Mouse (Mus musculus): Measurements from ENCODE around the gene Slc24a4.
"Not testable (repeated sequence)": the region's sequence is repeated elsewhere in the genome, so short reads cannot be mapped to it uniquely, and the experiment has no call there.

Slc24a4 gene

DNA sequence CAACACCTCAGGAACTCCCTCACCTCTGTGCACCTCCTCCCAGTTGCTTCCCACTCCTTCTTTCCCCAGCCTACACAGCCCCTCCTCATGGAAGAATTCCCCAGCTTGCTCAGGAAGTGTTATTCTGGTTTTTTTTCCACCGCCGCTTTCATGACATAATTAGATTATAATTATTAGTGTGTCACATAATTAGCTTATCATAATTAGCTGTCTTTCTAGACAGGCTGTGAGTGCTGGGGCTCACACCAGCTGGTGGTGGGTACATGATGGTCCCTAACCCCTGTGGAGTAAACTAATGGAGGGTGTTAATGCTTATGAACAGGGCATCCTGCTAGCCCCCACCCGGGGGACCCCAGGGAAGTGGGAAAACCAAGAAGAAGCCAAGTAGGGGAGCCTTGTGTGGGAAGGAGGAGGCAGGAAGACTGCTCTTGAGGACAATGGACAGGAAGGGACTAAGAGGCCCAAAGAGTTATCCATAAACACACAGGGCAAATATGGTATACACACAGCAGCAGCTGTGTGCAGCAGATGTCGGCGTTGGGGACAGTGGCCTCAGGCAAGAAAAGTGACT, 38.2 kb downstream of the Slc24a4 start:
- no peak for DNase-seq

DNA sequence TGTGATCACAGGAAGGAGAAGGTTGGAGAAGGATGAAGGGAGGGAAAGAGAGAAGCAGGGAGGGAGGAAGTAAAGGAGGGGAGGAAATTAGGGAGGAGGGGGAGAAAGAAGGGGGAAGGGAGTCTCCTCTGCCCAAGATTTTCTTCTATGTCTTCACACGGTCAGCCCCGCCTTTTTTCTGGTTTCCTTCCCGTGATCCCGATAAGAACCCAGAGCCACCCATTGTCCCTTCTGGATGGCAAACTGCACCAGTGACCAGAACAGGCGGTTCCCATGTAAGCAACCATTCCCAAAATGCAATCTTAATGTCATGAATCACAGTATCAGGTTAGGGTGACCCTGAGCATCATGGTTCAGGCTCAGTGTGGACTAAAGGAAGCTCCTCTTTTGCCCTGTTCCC, 38.8 kb downstream of the Slc24a4 start:
- DNase-seq = no peak

DNA sequence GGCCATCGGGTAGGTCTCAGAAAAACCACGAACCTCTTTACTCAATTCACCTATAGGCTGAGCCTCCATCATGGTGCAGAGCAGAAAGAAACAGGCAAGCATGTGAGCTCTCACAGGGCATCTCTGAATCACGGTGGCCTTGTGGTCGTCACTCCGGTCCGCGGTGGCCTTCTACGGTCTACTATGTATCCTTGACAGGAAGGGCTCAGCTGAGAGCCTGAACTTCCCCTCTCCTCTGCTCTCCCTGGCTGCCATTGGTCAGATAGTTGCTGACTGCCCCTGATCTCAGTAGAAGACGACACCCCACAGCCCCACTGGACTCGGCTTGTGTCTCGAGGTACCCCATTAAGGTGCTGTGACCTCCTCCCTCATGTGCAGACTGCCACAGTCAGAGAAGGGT, 44.2 kb downstream of the Slc24a4 start:
- no peak for DNase-seq

DNA sequence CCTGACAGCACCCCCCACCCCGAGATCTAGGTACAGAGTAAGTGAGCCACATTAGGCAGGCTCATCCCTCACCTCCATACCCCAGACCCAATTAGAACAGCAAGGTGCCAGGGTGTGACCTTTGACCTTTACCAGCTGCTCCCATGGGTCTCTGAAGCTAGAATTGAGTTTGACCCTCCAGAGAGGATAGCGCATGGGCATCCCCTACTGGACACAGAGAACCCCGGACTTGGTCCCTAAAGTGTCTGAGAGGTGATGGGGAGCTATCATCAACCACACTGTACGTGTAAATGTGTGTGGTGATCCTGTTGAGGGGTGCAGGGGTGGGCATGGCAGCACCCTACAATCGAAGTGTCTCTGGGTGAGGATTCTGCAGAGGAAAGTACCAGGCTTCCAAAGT, 44.8 kb downstream of the Slc24a4 start:
- DNase-seq = no peak

DNA sequence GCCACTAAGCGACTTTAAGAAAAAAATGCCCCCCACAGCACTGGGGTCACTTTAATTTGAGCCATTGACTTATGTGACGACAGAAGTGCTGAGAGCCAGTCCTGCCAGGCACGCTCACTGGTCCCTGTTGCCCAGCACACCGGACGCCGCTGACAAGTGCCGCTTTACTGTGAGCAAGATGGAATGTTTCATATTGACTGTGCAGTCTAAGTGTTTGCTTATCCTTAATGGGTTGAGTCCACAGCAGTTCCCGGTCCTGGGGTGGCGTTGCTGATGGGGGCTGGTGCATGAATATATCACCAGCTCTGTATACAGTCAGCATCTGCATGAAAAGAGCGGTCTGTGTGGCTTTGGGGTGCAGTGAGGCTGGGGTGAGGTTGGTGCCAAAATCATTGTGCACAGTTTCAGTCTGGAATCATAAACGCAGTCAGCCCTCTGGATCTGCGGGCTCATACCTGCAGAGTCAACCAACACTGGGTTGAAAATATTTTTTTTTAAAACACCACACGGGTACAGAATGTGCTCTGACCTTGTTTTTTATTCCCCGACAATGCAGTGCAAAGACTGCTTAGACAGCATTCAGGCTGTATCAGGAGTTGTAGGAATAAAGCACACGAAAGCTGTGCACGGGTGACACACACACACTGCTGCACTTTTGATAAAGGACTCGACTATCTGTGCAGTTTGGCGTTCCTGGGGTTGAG, 52.0 kb downstream of the Slc24a4 start:
- DNase-seq = no peak

DNA sequence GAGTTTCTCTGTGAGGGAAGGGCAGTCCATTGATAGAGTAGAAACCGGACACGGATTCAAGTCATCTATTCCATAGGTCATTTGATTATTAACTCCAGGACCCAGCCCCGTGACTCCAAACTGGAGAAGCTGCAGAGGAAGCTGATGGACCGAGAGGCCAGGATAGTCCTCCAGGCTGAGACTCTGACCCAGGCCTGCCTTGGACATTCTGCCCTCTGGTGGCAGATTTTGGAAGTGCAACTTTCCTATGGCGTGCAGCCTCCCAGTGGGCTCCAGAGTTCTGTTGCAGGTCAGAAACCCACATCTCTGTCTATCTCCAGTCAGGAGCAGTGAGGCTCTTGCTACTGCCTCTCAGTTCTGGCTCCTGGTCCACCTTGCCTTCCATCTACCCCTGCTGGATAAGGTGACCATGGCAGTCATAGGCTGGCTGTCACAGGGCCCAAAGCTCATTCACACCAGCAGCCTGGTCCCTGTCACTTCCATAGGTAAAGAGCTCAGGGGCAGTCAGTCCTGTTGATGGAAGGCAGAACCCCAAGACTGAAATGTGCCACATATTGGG, 53.3 kb downstream of the Slc24a4 start:
- DNase-seq = peak; percentile 65 to 80

DNA sequence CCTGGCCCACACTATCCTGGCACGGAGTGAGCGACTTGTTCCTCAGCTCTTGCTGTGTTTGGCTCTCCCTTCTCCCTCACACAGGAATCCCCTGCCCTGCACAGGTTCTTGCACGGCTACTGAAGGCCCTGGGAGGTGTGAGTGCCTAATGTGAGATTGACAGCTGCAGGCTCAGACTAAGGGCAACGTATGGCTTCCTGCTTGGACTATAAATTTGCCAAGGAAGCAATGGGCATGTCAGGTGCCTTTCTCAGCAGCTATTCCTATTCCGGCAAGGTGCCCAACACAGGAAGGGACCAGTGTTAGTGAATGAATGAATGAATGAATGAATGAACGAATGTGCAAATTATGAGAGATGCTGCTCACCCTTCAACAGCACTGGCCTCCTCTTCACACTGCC, 54.1 kb downstream of the Slc24a4 start:
- peak; percentile 33 to 34 for DNase-seq

DNA sequence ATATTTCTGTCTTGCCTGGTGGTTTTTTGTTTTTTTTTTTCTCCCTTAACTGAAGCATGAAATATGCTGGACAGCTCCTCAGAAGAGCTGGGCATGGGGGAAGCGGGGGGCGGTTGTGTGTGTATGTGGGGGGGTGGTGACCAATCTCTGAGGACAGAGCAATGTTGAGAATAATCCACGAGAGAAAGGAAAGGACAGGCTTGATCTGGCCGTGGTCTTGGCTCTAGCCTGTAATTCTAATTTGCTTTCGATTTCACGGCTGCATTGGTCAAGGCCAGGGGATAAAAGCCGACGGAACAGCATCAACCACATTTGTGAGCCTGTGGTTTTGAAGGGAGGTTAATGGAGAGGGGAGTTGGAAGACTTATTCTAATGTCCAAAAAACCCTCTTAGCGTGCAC, 54.7 kb downstream of the Slc24a4 start:
- DNase-seq = no peak

DNA sequence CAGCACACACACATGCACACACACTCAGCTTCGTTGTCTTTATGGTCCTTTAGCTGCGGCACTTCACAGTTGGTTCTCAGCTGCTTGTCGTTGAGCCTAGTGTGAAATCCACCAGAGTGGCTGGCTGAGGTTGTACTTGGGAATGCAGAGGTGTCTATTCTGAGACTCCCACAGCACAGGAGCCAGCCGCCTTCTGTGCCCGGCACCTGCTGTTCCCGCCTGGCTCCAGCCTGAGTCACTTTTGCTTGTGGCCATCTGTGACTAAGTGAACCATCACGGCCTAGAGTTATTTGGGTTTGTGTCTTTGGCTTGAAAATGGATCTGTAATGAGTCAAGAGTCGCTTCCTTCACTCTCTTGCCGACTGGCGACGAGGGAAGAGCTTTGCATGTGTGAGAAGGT, 62.3 kb downstream of the Slc24a4 start:
- DNase-seq = peak; percentile 71 to 78

DNA sequence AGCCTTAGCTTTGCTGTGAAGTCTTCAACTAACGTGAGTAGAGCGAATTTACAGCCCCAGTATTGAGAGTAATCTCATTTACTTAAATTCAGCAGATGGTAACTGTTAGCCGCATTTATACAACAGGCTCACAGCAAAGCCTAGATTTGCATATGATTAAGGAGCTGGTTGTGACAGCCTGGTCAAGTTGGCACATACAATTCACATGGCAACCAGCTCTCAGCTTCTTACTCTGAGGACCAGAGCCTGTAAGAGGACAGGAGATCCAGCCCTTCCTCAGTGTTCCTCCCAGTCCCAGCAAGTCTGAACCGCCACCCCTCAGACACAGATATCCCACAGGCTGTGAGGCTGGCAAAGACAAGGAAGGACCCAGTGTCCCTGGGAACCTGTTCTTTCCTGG, 73.0 kb downstream of the Slc24a4 start:
- no peak for DNase-seq

DNA sequence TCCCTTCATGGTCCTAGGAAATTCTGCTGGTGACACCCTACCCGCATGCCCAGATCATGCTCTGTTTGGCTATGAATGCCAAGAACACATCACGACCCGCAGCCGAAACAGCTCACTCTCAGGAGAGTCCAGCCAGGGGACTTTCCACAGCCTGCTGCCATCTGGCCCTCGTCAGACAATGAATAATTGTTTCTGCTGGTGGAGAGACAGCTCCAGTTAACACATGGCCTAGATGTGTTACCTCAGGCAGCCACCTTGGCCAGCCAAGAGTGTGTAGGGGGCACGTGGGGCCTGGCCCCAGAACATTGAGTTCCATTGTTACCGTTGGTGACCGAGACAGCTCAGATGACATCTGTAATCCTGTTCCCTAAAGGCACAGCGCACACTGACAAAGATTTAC, 74.4 kb downstream of the Slc24a4 start:
- DNase-seq = peak; percentile 50 to 58

DNA sequence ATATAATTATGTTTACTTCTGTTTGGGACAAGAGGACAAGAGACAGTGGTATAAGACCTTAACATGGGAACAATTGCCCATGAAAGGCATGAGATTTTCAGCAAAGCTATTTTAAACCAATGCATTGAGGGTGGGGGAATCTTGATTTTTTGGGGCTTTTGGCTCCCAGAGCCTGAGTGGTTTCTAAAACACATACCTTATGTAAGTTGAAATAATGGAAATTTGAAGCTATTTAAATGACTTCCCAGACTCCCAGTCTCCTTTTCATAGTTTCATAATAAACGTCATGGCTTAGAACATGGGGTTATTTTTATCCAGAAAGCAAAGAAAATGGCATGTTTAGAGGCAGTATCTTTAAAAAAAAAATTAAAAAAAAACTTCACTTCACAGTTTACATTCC, 77.9 kb downstream of the Slc24a4 start:
- no peak for DNase-seq

DNA sequence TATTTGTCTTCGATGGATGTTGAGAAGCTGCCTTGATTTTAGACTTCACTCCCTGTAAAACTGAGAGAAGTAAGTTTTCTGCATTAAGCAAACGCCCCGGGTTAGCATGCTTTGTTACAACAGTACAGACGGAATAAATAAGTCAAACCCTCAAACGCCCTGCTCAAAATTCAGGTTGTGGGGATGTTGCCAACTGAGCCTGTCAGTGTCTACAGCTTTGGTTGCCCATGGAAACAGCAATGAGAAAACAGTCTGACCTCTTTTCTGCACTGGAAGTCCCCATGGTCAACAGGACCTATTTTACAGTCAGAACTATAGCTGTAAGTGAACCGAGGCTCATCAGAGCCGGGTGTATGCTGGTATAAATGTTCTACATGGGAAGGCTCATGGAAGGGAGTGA, 78.7 kb downstream of the Slc24a4 start:
- DNase-seq = no peak

DNA sequence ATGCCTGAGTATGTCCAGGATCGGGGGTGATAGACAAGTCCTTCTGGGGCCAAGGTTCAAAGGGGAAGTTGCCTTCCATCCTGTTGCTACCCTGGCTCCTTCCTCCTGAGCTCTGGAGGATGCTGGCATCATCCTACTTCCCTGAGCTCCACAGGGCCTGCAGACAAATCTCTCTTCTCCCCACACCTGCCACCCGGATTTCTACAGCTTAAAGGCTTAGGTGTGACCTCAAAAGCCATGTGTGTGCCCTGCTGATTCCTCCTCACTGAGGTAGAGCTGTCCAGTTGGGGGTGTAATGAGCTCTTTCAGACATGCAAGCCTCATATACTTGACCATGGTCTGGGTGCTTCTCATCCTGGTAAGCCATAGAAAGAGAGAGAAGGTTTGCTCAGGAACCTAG, 82.3 kb downstream of the Slc24a4 start:
- peak in 1 of 2 experiments; percentile 20 for DNase-seq

DNA sequence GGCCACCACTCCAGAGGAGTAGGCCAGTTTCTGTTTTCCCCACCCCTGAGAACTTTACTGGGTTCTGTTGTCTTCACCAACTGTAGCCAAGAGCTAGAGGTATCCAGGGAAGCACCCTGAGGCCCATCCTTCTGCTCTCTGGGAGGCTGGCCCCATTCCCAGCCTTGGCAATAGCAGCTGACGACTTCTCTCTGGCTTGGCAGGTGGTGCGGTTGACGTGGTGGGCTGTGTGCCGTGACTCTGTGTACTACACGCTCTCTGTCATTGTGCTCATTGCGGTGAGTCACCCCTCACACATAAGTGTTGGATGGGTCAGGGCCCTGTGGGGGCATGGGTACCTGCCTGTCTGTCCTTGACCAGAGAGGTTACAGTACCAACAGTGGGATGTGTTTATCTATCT, 94.9 kb downstream of the Slc24a4 start:
- peak; percentile 83 to 88 for DNase-seq

DNA sequence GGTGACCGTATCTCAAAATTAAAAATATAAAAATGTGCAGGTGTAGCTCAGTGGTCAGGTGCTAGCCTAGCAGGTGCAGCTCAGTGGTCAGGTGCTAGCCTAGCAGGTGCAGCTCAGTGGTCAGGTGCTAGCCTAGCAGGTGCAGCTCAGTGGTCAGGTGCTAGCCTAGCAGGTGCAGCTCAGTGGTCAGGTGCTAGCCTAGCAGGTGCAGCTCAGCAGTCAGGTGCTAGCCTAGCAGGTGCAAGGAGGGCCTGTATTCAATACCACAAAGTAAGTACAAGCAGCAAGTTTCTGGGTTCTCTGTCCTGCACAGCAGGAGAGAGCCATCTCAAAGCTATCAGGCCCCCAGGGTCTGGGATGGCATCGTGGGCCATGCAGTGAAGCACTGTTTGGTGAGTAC, 95.6 kb downstream of the Slc24a4 start:
- DNase-seq = not testable (repeated sequence)

DNA sequence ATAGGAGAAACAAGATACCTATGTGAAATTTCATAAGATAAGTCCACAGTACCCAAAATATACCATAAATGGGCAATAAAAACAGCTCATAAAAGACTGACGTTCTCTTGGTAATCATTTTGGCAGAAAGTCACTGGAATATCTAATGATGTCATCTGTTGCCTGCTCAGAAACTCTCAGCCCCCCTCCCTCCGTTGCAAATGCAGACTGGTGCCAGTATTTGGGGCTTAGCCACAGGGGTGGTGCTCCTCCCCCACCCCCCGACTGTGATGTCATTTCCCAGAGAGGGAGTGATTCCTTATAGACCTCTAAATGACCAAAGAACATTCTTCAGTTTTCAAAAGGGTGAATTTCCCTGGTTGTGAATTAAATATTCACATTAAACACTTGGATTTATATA, 96.6 kb downstream of the Slc24a4 start:
- no peak for DNase-seq

DNA sequence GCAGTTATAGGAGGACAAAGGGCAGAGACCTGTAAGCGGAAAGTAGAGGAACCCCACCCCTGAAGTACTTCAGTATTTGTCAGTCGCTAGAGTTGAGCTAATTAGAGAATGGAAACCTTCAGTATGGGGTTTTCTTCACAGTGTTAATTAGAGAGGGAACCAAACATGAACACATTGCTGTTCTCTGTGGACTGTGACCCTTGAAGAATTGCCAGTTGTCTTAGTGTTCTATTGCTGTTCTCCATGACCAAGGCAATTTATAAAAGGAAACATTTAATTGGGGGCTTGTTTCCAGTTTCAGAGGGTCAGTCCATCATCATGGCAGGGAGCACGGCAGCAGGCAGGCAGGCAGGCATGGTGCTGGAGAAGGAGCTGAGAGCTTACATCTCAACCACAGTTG, 107.0 kb downstream of the Slc24a4 start:
- no peak for DNase-seq

DNA sequence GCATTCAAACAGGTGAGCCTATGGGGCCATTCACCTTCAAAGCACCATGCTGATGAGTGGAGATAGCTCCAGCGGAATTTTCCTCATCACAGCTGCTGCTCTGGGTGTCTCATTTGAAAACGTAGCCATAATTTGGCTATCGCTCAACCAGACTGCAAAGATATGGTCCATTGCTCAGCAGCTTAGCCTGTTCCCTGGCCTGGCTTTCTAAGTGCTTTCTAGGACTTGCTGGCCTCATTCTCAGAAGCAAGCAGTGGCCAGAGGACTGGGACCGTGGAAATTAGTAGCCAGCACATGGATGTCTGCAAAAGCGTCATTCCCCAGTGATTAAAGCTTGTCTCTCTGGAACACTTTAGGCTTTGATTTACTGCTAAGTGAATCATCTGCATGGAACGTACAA, 107.8 kb downstream of the Slc24a4 start:
- no peak for DNase-seq

DNA sequence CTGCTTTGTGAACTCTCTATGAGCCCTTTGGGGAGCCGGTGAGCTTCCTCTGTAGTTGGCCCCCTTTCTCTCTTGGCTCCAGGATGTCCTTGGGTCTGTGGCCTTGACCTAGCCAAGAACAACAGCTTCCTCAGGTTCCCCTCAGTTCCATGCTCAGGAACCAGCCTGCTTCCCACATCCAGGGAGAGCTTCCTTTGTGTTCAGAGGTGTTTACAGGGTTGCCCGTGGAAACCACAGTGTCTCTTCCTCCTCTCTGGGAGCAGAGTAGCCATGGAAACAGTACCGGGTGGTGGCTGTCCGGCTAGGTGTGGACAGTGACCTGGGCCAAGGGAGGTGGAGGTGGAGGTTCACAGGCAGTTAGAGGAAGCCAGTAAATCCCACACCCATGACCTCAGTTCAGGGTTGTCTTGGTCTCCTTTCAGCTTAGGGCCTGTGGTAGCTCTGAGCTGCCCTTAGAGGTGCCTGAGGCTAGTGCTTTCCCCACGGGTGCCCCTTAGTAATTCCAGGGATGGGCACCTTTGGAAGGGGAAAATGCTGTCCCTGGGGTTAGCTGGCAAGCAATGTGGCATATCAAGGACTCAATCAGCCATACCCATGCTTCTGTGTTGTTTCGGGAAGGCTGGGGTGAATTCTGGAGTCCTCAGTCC, 113.7 kb downstream of the Slc24a4 start:
- no peak for DNase-seq

DNA sequence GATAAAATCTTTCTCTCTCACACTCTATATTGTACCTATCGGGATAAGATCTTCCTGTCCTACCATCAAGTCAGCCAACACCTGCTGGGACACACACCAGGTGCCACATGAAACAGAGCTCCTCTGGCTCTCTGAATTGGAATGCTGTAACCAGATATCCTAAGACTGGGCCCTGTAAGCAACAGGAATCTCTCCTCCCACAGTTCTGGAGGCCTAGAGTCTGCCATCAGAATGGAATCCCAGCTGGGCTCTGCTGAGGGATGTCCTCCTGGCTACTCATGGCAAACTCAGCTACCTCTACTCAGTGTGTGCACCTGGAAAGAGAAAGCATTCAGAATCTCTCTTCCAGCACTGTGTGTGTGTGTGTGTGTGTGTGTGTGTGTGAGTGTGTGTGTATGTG, 115.4 kb downstream of the Slc24a4 start:
- no peak for DNase-seq

DNA sequence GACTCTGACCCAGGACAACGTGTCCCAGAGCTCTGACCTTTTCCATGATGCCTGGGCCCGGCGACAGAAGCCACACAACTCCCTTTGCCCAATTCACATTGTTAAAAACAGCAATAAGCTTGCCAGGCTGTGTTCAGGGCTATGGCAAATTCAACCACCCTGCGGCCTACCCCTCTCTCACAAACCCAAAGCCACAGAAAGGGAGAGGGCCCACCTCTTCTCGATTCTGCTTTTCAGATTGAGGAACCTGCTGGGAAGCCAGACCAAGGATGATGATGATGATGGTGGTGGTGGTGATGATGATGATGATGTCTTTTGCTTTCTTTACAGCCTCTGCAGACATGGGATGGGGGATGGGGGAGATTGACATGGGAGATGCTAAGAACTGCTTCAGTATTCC, 117.7 kb downstream of the Slc24a4 start:
- DNase-seq = no peak

DNA sequence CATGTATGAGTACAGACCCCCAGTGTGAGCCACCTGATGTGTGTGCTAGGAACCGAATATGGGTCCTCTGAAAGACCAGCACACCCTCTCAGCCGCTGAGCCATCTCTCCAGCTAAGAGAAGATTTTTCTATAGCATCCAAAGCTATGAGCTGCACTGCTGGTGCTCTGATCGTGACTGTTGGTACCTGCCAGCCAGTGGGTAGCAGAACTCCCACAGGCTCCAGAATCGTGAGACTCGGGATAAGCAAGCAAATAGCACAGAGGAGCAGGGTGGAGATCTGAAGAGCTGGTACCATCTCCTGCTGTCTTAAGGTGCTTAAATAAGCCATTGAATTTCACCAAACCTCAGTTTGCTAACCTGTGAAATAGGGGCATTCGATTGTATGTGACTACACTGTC, 119.6 kb downstream of the Slc24a4 start:
- no peak for DNase-seq

DNA sequence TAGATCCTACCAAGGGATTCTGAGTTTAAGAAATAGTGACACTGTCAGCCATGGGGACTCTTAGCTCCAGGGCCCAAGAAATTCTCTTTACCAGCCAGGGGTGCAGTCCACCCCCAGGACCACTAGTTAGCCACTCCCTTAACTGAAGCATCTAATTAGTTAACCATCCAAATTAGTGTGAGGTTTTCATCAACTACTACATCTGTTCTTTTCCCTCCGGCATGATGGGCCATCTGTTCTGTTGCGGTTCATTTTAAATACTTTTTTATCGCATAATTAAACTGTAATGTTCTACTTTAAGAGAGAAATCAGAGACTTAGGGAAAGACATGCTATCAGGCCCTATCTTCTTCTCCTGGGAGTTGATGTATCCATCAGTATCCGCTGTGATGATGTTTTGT, 121.8 kb downstream of the Slc24a4 start:
- DNase-seq = peak in 1 of 2 experiments; percentile 22
